Mouse (Mus musculus) intestine, embryonic 14.5 days (tissue): Measurements from ENCODE around the gene Gm5414. TPM values are rescaled to one million over a fixed set of nuclear protein-coding genes. Genes with fewer than 3 reads are reported as not detected.

Source experiments
- ATAC-seq: fragments of 200-750 bp; cut with Nextera tagmentation; replicated peaks from 2 replicates; pipeline ENCODE4 v1.8.0; 2017; ENCODE audit warnings: low read depth, moderate number of reproducible peaks, moderate TSS enrichment, moderate library complexity; ENCODE audit not compliant: low FRiP score, low TSS enrichment
- DNase-seq: peaks from one replicate; pipeline ENCODE4 v3.0.0-alpha.2; 2018; ENCODE audit warnings: low spot score
- H3K27ac ChIP-seq: fragments of 300-500 bp; sonication (generic); 2 replicates; pipeline ENCODE4 v1.5.1; 2014; ENCODE audit warnings: low read depth, mild to moderate bottlenecking, control low read depth
- H3K27me3 ChIP-seq: fragments of 300-500 bp; sonication (generic); replicated peaks from 2 replicates; pipeline ENCODE4 v1.6.1; 2014; ENCODE audit warnings: low read length, control low read depth; ENCODE audit not compliant: control insufficient read depth, insufficient read depth
- H3K36me3 ChIP-seq: fragments of 300-500 bp; sonication (generic); 2 replicates; pipeline ENCODE4 v1.6.1; 2014; ENCODE audit warnings: low read length, control low read depth; ENCODE audit not compliant: control insufficient read depth, insufficient read depth
- H3K4me1 ChIP-seq: fragments of 300-500 bp; sonication (generic); replicated peaks from 2 replicates; pipeline ENCODE4 v1.6.1; 2014; ENCODE audit warnings: low read length, control low read depth, mixed read lengths; ENCODE audit not compliant: control insufficient read depth, insufficient read depth
- H3K4me2 ChIP-seq: fragments of 300-500 bp; sonication (generic); 2 replicates; pipeline ENCODE4 v1.6.1; 2014; ENCODE audit warnings: low read length
- H3K4me3 ChIP-seq: fragments of 300-500 bp; sonication (generic); 2 replicates; pipeline ENCODE4 v1.5.1; 2014; ENCODE audit warnings: low read depth, low read length, control low read depth, mixed read lengths
- H3K9ac ChIP-seq: fragments of 300-500 bp; sonication (generic); 2 replicates; pipeline ENCODE4 v1.6.1; 2014; ENCODE audit warnings: mild to moderate bottlenecking, low read length
- H3K9me3 ChIP-seq: fragments of 300-500 bp; sonication (generic); 2 replicates; pipeline ENCODE4 v1.6.1; 2016; ENCODE audit warnings: low read length, control low read depth; ENCODE audit not compliant: control insufficient read depth
- WGBS: fragments of 180-500 bp; shearing (Covaris S2); extraction: QIAGEN DNeasy Blood & Tissue Kit; methylation state at CpG from one replicate; pipeline ENCODE4 v1.1.7; 2014; 5-methylcytosine and 5-hydroxymethylcytosine counted together
- polyA plus RNA-seq: library from polyadenylated mRNA; unstranded; fragments of >200 nt; fragmentation: Nextera tagmentation; extraction: Ambion mirVana; gene quantifications from 2 replicates; pipeline ENCODE4 v1.2.1, GENCODE M21; 2014

Gm5414 gene
- not detected in 2 replicates for polyA plus RNA-seq

DNA sequence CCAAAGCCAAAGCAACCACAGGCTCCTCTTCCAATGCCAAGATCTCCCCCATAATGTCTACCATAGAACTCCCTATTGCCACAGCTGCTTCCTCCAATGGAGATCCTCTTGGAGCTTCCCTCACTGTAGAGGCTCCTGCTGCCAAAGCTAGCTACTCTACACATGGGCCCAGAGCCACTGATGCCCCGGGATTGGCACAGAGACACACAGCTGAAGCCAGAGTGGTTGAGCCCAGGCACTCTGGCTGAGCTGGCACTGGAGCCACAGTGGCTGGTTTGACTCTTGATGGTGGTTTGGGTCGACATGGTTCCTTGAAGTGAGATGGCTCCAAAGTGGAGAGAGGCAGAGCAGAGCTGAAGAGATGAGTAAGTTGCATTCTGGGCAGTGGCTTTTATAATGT lies at the start of gene Gm5414:
Gene Gm5414 (minus strand): TSS at position 305 of the 400 bp plus-strand sequence.
- Histone ChIP-seq H3K36me3 (no peaks in the 10 kb centered on the region), H3K4me2 (no peak within 1 kb of the TSS), H3K9me3 (no peaks in the 10 kb centered on the region), H3K27me3 (no peaks in the 10 kb centered on the region), H3K9ac (no peak within 1 kb of the TSS), H3K27ac (no peak within 1 kb of the TSS), H3K4me3 (no peak within 1 kb of the TSS), H3K4me1 (no peaks in the 10 kb centered on the region)
- no peak for ATAC-seq
- DNase-seq, result no peak
- 65% methylated on average over 2 of the region's 2 CpGs for WGBS

DNA sequence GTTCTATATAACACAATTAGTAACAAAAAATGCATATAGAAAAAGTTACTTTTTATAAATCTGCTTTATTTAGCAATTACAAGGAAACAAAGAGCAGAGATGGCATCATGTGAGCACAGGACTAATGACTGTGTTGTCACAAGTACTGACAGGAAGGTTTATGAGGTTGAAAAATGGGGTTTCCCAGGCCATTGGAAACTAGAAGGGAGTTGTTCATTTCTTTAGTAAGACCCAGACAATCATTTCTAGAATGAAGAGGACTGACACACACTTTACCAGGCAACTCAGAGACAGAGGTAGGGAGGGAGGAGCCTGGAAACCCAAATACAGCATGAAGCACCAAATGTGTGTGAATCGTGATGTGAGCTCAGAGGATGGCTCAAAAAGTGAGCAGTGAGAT lies 48.0 kb upstream of the Gm5414 start:
- no peaks in the 10 kb centered on the region for H3K36me3 ChIP-seq

GRCm38 (mm10) chr15:101652736-101653265 lies 24.8 kb upstream of the Gm5414 start:
- Histone ChIP-seq H3K36me3 (no peaks in the 10 kb centered on the region), H3K4me1 (no peaks in the 10 kb centered on the region), H3K4me3 (no peak overlapping the region), H3K27ac (no peak overlapping the region), H3K9me3 (no peaks in the 10 kb centered on the region), H3K9ac (no peak overlapping the region), H3K27me3 (no peaks in the 10 kb centered on the region), H3K4me2 (no peak overlapping the region)
- no peak for DNase-seq
- no peak for ATAC-seq
- WGBS, result 84% methylated on average over 5 of the region's 5 CpGs

More for the DNA sequence above, 48.0 kb upstream of the Gm5414 start:
- Histone ChIP-seq H3K27me3 (no peaks in the 10 kb centered on the region), H3K4me3 (no peak overlapping the region), H3K9ac (no peak overlapping the region), H3K4me1 (no peaks in the 10 kb centered on the region), H3K9me3 (no peaks in the 10 kb centered on the region), H3K4me2 (no peak overlapping the region), H3K27ac (no peak overlapping the region)
- WGBS, result 72% methylated on average over 1 of the region's 1 CpGs
- DNase-seq, result no peak
- ATAC-seq, result no peak

DNA sequence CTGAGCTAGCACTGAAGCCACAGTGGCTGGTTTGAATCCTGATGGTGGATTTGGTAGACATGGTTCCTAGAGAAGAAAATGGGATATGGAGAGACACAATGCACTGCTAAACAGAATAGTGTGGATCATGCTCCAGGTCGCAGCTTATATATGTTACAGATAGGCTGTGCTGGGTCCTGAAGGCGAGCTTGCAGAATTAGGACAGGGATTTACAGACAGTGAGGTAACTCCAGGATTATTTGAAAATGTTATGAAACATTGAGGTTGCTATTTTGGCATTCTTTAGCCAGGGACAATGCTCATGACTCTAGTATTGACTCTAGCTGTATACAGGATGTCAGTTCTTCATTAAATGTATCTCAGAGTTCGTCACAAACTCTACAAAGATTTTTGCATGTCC lies 19.3 kb upstream of the Gm5414 start, which contains the start of gene Gm5478:
Gene Gm5478 (minus strand): TSS at position 101 of the 400 bp plus-strand sequence.
- WGBS, result 80% methylated on average over 3 of the region's 3 CpGs
- H3K9me3 ChIP-seq, result no peaks in the 10 kb centered on the region
- H3K4me3 ChIP-seq, result no peak within 1 kb of the TSS
- no peaks in the 10 kb centered on the region for H3K27me3 ChIP-seq
- DNase-seq, result no peak
- no peak within 1 kb of the TSS for H3K9ac ChIP-seq
- ATAC-seq, result no peak
- no peaks in the 10 kb centered on the region for H3K4me1 ChIP-seq
- no peak within 1 kb of the TSS for H3K4me2 ChIP-seq
- H3K36me3 ChIP-seq, result no peaks in the 10 kb centered on the region
- H3K27ac ChIP-seq, result no peak within 1 kb of the TSS

DNA sequence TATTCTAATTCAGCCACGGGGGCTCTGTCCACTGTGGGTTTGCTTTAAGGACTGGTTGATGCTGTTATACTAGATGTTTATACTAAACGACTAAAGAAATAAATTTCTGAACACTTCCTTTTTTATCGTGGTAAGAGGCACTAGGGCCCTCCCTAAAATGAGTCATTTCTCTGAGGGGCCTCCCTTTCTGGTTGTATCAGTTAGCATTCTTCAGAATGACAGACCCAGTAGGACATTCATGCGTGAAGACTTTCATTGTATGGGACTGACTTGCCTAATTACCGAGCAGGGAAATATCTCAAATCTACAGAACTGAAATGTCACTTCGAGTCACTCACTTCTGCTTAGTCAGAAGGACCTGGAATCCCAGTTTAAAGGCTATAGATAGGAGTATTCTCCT lies 28.9 kb downstream of the Gm5414 start:
- Histone ChIP-seq H3K9me3 (no peaks in the 10 kb centered on the region), H3K36me3 (no peaks in the 10 kb centered on the region), H3K4me3 (no peak overlapping the region), H3K27ac (no peak overlapping the region), H3K9ac (no peak overlapping the region), H3K4me1 (0 out of 2 replicates have a peak, but pooled peaks cover 3% of the 10 kb centered on the region), H3K4me2 (no peak overlapping the region), H3K27me3 (no peaks in the 10 kb centered on the region)
- no peak for ATAC-seq
- no peak for DNase-seq
- 41% methylated on average over 6 of the region's 6 CpGs for WGBS

GRCm38 (mm10) chr15:101588216-101588615 lies 39.8 kb downstream of the Gm5414 start:
- H3K27ac ChIP-seq, result no peak overlapping the region

DNA sequence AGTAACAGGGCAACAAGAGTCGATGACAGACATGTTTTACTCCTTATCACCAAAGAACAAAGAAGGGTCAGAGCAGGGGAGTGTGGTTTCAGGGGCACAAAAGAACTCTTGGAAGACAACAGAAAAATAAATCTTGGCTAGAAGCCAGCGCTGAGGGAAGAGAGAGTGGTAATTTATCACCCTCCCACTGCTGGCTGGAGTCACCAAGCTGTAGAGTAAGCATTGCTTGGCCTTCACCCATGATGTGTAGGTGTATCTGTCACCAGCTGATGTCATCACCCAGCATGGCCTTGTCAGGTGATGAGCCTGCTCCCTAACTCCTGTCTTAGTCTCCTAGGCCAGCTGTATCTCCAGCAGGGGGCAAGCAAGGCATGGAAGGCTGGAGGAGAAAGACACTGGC lies 43.5 kb downstream of the Gm5414 start:
- no peak for ATAC-seq

More at GRCm38 (mm10) chr15:101588216-101588615, 39.8 kb downstream of the Gm5414 start:
- H3K4me3 ChIP-seq, result no peak overlapping the region
- H3K36me3 ChIP-seq, result no peaks in the 10 kb centered on the region
- H3K27me3 ChIP-seq, result no peaks in the 10 kb centered on the region
- peak; percentile 48 for DNase-seq
- no peak overlapping the region for H3K4me2 ChIP-seq
- H3K4me1 ChIP-seq, result no peaks in the 10 kb centered on the region
- H3K9ac ChIP-seq, result no peak overlapping the region
- no peak for ATAC-seq
- WGBS, result 78% methylated on average over 10 of the region's 10 CpGs
- no peaks in the 10 kb centered on the region for H3K9me3 ChIP-seq

DNA sequence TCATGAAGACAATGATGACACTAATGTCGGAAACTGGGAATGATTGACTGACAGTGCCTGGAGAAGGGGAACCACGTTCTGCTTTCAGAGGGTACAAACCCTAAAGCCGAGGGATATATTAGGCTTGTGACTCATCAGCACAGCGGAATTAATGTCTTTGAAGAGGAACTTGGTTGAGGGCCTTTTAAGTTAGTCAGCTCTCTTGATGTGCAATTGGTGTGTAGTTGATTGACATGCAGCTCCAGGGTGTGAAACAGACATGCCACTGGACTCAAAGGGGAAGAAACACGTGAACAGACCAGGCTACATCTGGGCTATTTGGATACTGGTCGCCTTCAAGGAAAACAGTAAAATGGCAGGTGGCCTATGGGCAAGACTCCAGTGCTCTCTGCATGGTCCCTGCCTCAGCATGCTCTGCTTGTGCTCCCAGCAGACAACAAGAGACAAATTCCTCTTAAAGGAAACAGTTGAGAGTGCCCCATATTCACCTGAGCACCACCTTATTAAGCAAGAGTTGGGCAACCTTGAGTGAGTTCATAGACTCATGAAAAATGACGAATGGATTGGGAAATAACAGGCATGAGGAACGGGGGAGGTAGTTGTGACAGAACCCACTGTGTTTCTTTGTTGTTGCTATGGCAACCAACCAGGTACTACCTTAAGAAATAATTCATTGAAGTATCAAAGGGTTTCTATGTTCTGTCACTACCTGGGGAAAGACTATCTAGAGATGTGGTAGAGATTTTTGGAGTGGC lies 44.6 kb downstream of the Gm5414 start:
- Histone ChIP-seq H3K9me3 (no peaks in the 10 kb centered on the region), H3K27me3 (no peaks in the 10 kb centered on the region), H3K4me3 (no peak overlapping the region), H3K4me2 (no peak overlapping the region), H3K27ac (no peak overlapping the region), H3K36me3 (no peaks in the 10 kb centered on the region), H3K4me1 (no peaks in the 10 kb centered on the region), H3K9ac (no peak overlapping the region)
- 82% methylated on average over 8 of the region's 8 CpGs for WGBS
- ATAC-seq, result no peak
- DNase-seq, result no peak

More for the DNA sequence above, 43.5 kb downstream of the Gm5414 start:
- no peaks in the 10 kb centered on the region for H3K36me3 ChIP-seq
- H3K4me2 ChIP-seq, result no peak overlapping the region
- 36% methylated on average over 2 of the region's 2 CpGs for whole genome bisulfite sequencing
- no peaks in the 10 kb centered on the region for H3K27me3 ChIP-seq
- H3K27ac ChIP-seq, result no peak overlapping the region
- no peaks in the 10 kb centered on the region for H3K4me1 ChIP-seq
- H3K9ac ChIP-seq, result no peak overlapping the region
- H3K9me3 ChIP-seq, result no peaks in the 10 kb centered on the region
- H3K4me3 ChIP-seq, result no peak overlapping the region
- DNase-seq, result no peak

GRCm38 (mm10) chr15:101581701-101582100 lies 46.3 kb downstream of the Gm5414 start:
- H3K27me3 ChIP-seq, result no peaks in the 10 kb centered on the region
- H3K9me3 ChIP-seq, result no peaks in the 10 kb centered on the region
- H3K36me3 ChIP-seq, result no peaks in the 10 kb centered on the region
- no peak overlapping the region for H3K27ac ChIP-seq
- no peak overlapping the region for H3K4me2 ChIP-seq
- DNase-seq (no peak), ATAC-seq (no peak)
- 74% methylated on average over 3 of the region's 3 CpGs for WGBS
- H3K9ac ChIP-seq, result no peak overlapping the region
- no peak overlapping the region for H3K4me3 ChIP-seq
- H3K4me1 ChIP-seq, result no peaks in the 10 kb centered on the region
